Mouse (Mus musculus): ENCODE results near the gene Mlip.

The Mlip gene

DNA sequence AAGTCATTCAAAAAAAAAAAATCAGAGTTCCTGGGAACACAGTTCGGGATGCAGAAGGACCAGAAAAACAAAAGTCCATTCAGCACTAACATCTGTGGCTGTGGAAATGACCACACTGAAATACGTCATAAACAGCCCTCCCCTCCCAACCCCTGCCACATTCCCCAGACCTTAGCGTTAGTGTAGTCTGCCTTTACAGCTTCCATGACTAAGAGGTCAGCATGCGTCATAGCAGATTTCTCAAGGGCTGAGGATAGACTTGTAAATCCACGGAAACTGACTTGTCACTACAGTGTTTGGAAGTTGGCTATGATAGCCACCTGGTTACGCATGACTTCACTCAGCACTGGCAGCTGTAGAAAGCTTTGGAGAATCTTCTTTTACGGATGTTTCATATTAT lies 8.5 kb downstream of the Mlip start:
- DNase-seq = no peak

DNA sequence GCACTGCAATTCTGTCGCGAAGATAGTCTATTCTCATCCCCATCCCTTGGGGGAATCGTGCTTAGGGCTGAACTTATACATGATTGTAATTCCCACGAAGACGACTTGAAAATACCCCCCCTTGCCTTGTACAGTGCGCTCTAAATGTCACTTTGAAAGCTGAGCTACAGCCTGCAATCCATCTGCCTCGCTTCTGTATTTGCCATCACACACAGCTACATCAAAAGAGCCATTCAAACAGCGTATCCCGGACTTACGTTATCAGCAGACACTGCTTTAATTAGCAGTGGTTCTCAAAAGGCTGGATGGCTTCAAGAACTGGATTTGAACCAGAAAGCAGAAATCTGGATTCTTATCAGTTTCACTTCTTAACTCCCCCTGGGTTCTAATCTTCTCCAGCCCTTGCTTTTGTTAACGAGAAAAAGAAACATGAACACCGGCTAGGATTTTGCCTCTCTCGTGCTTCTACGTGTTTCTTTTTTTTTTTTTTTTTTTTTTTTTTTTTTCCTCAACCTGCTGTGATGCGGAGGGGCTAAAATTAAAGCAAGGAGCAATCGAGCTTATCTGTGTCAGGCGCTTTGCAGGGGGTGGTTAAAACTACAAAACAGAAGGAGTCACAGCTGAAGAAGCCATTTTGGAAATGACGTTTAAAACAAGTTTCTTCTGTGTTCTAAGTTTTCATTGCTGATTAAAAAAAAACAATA lies 12.5 kb downstream of the Mlip start:
- no peak for DNase-seq

DNA sequence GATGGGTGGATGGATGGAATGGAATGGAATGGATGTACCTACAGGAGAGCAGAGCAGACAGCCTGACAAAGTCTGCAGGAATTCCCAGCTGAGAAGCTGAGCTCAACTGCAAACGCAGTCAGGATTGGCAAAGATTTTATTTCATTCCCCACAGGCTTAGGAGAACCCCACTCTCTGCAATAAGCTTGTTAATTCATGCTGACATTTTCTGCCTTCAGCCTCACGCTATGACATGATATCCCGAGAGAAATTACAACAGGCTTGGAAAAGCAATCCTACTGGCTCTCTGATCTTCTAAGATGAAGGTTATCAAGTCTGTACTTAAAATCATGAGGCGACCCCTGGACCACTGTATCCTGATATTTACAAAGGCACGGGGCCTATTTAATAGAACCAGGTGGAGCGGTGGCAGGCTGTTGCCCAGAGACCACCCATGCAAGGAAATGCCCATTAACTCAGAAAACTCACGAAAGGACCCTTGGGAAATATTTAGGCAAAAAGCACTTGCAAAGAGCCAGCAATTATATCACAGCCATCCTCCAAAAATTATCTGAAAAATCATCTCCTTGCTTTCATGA lies 13.1 kb downstream of the Mlip start:
- no peak for DNase-seq

DNA sequence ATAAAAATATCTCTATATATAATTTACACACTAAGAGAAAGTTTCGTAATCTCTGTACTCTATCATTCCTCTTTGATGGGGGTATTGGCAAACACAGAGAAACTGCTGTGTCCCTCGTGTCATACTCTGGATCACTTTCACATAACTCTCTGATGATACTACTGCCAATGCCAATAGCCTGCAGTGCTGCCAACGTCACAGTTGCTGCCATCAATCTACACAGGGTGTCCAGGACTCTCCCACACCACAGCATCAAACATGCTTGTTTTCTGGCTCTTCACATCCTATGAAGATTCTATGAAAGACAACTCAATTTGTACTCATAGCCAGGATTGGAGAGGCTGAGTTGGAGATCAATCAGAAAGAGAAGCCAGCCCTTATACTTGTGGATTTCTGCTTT lies 17.4 kb downstream of the Mlip start:
- DNase-seq = no peak

DNA sequence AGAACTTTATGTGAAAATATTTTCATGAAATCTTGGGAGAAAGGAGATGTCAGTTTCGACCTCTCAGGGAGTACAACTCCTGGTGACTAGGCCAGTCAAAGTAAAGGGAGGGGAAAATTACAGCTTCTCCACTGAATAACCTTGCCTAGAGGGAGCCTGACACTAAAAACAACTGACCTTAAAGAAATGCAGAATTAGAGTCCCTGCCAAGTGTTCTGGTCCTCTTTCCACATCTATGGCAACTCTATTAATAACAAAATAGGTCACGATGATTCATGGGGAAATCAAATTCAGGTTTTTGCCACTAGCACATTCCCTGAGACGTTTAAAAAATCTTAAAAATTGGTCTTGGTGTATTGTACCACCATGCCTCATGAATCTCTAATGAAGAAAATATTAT lies 34.4 kb downstream of the Mlip start:
- DNase-seq = no peak

DNA sequence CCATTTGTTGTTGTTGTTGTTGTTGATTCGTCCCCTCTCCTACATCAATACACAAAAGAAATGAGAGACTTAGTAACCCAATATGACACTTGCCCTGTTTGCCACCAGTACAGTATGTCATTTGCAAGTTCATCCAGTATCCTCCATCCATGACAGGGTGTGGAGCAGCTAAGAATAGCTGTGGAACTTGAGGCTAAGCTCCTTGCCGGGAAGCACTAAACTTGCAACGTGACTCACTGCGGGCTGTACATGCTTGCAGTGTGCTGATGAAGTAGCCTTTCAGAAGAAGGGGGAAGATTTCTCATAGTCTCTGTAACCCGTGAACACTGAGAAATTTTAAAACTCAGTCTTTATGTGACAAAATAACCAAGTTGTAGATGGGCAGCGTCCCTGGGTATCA lies 42.2 kb downstream of the Mlip start:
- DNase-seq = no peak

DNA sequence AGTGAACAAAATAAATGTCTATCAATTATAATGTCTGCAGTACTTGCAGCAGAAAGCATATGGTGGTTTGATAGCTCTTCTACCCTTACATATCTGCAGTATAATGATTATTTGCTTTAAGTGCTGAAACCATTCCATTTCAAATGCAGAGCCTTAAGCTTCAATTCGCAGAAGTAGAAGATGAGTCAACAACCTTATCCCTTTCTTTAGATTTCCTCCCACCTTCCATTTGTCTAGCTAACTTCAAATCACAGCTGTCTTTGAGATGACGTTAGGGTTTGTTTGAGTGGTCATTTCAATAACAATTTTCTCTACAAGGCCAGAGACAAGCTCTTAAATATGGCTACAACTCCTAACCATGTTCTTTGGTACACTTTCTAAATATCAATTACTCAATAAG lies 47.4 kb downstream of the Mlip start:
- no peak for DNase-seq

DNA sequence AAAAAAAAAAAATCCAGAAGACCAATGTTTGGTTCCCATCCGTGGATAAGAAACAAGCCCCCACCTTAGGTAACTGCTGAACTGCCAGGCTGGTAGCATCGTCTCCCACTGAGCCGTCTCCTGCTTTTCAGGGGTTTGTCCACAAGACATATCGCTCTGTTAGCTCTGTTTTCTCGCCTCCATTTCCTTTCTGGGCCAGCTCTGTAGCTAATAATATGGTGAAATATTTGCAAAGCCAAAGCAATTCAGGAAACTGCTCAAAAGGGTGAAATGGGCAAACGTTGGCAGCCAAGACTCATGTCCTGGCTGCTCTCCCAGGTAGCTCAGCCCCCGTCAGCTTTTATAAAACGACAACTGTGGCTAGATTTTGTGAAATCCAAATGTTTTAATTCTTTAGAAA lies 50.4 kb downstream of the Mlip start:
- no peak for DNase-seq

DNA sequence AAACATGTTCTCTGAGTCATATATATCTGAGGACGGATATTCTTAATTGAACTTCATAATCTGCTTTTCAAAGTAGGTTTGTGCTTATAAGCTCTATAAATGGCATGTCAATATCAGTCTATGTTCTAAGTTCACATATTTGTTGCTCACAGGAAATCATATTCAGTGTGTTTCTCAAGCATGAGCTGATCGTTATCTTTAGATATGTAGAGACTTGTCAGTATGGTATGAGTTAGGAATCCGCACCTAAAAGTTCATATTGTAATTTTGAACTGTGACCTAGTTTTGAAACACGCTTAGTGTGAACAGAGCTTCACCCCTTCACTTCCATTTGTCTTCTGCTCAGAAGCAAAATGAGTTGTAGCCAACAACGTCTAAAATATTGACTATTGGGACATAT lies 64.8 kb downstream of the Mlip start:
- DNase-seq = no peak

DNA sequence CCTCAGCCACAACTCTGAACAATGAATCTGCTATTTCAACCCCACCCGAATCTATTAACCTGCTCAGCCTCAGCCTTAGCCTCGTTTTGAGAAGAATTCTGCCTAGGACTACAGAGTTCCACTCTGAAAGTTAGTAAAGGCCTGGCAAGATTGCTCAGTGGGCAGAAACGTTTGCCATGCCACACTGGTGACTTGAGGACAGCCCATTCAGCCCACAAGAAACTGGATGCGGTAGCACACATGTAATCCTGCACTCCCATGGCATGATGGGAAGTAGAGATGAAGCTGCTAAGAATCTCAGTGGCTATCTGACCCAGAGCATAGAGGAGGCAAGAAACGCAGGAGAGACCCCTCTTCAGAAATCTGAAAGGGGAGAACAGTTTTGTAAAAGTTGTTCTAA lies 73.4 kb downstream of the Mlip start:
- no peak for DNase-seq

DNA sequence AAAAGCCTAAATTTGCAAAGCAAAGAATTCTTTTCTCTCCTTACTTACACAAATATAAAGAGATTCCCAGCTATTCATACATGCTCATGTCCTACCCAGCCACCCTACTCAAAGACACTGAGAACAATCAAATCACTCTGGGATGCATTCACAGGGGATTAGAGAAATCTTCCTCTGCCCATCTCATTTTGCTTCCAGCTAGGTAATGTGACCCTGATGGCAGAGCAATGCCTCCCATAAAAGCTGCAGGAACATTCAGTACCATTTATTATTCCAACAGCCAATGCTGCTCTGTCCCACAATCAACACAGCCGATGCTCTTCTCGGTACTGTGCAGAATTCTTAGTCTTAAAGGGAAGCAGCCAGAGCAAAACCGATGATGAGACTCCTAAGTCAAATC lies 74.7 kb downstream of the Mlip start:
- no peak for DNase-seq

DNA sequence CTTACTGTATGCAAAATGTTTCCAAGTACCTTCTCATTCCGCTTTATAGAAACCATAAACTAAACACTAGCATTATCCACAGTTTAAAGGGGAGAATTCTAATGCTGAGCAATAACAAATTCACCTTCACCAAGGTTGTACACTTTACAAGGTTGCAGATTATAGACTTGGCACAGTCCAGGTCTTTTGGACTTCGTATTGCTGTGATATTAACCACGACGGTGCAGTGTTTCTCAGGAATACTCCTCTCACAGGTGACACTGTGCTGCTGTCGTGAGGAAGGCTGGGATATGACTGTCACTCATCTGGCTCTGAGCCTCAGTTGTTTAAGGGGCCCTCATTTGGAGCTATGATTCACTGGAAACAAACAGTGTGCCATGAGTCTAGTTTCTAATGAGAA lies 75.5 kb downstream of the Mlip start:
- DNase-seq = no peak

DNA sequence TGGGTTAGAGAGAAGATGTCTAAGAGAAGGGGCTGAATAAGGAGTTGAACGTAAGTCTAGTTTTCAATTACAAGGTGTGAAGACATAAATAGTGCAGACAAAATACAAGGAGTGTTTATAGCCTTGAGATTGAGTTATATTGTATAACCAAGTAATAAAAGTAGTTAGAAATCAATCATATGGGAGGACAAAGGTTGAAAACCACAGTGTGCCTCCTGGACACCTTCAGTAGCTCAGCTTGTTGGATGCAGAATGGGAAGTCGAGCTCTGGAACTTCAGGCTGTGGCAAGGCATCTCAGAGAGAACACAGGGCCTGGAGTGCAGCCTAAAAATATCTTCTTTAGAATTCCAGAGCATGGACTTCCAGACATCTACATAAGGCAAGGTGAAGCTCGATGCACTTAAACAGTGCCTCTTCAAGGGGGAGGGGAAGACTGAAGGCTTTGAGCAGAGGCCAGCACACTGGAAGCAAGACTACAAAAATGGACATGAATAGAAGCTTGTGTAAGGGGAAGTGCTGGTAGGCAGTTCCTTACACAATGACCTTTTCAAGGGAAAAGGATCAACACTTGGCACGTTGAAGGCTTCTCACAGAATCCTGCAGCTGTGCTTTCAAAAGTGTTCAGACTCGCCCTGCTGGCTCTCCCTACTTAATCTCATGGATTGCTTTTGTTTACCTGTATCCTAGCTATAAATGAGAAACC lies 76.2 kb downstream of the Mlip start:
- DNase-seq = no peak

DNA sequence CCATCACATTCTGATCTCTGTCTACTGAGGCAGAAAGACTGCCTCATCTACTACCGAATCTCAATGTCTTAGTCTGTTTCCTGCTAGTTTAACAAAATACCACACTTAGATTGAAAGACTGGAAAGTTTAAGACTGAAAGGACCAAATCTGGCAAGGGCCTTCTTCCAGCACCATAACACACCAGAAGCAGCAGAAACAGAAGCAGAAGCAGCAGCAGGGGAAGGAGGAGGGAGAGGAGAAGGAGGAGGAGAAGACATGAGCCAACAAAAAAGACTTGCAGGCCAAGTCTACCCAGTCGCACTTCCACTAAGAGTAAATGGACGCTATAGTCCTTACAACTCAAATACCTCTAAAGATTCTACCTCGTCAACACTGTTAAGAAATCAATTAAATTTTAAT lies 80.0 kb downstream of the Mlip start:
- DNase-seq = no peak

DNA sequence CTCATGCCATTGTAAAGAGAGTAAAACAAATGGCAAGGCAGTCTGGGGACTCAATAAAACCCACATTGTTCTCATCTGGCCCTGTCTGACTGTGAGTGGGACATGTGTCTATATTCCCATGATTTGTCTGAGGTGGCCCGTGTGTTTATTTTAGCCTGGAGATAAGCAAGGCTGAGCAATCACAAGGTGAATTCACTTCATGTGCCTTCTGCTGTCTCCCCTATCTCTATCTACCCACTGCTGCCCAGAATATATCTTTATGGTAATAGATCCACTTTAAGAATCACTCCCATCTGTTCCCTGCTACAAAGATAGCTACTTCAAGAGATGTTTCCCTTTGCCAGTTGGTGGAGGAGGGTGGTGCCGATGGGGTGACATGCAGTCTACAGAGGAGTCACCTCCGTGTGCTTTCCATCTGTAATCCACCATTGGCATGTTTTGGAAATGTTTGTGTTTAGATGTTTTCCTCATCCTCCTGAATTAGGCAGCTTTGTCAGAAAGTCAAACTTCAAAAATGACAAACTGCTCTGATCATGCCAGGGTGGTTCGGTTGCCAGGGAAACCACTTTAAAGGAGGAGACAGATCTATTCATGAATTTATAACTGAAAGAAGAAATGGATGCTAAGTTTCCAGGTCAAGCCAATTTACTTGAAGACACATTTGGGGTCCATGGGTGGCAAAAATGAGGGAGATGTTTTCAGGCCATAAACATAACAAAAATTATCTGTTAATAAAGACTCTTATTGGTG lies 87.3 kb downstream of the Mlip start:
- DNase-seq = no peak

DNA sequence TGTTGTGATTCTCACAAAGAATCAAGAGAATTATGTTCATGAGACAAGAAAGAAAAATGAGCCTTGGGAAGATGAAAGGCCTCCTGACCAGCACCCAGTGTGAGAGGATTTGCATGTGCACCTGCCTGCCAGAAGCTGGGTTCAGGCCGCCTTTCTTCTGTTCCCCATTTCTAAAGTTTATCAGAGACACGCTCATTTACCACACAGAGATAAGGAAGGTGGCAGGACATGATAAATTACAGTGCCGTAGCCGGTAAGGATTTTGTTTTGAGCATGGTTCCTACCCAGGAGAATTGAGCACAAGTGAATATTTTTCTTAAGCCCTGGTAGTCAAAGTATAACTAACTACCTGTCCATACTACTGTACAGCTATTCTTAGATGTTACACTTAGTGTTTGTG lies 93.7 kb downstream of the Mlip start:
- DNase-seq = no peak

DNA sequence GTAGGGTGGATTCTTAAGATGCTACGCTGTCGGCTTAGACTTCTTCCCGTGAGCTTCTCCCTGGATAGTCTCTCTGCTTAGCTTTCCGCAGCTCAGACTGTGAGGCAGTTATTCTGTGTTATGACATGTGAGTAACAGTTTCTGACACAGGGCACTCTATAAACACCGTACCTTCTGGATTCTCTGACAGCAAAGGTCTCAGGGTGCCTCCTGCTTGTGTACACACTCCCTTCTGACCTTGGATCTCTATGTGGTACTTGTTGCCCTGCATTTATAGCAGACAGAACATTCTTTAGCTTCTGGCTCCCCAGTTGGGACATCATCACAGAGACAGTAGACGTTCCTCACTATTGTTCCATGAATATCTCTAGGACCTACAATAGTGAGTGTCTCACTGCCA lies 94.5 kb downstream of the Mlip start:
- no peak for DNase-seq

DNA sequence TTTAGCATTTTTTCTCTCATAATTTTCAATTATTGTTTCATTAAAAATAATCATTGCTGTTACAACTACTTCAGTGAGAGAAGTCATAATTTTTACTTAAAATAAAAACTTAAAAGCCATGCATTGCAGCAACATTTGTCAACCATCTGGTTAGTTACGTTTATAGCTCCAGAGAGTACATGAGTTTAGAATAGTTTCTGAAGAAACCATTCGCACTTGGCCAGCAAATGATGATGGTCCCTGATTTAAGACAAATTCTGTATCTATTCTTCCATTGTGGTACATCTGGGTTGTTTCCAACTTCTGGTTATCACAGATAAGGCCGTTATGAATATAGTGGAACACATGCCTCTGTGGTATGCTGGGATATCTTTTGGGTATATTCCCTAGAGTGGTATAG lies 98.3 kb downstream of the Mlip start:
- DNase-seq = no peak

DNA sequence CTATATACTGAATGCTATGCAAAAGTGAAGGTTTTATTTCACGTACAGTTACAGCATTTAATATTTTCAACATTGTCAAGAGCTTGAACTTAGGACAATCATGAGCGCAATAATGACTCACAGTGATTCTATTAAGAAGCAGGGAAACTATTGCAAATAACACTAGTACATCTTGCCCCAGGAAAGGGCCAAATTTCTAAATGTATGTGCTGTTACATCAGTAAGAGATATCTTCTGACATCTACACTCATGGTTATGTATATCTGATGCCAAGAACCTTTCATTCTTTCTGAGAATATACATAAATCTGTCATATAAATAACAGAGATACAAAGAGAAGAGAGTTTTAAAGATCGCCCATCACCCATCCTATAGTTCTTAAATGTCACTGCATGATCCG lies 100.0 kb downstream of the Mlip start:
- DNase-seq = no peak

DNA sequence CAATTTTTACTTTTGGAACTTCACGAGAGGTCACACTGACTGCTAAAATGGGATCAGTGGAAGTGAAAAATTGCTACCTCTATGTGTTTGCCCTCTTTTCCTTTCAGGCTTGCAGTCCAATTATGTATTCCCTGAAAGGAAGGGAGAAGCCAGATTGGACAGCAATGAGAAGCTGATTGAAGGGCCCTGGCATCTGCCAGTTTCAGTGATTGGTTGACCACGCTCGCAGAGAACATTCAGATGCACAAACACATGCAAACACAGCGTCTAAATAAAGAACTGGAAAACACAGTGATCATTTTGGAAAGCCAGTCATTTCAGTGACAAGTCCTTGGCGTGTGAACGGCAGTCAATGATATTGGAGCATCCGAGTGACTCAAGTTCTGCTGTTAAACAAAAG lies 100.6 kb downstream of the Mlip start:
- DNase-seq = no peak

DNA sequence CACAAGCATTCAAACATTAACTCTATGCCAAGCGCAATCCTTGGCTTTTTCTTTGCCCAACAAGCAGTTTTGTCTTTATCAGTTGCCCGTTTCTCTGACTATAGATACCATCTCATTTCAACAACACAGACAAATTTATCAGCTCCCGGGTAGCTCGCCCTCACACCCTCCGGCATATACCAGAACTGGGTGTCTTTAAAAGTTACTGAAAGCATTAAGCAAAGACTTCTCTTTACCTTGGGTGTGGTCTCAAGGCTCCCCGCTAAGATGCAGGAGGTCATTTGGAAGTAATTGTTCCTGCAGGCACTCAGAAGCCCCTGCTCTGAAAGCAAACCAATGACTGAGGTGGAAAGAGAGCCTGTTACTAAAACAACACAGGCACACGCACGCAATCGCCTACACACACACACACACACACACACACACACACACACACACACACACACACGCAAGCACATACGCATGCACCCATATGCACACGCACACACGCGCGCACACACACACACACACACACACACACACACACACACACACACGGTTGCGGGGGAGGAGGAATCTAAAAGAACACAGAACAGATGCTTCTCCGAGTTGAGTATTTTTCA lies 101.2 kb downstream of the Mlip start:
- no peak for DNase-seq

DNA sequence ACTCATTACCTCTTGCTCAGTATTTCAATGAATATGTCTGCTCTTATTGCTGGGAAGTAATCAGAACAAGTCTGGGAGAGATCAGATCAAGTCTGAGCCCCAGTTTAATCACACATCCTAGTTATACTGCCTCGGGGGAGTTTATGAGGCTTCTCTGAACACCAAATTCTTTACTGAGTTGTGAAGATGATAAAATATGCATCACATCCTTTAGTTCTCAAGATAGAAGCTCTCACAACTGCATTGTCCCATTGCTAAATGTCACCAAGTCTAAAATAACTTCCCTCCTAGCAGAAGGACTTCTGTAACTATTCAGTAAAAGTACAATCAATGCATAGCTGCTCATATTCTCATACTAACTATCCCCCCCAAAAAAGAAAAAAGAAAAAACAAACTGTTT lies 154.5 kb downstream of the Mlip start:
- no peak for DNase-seq

DNA sequence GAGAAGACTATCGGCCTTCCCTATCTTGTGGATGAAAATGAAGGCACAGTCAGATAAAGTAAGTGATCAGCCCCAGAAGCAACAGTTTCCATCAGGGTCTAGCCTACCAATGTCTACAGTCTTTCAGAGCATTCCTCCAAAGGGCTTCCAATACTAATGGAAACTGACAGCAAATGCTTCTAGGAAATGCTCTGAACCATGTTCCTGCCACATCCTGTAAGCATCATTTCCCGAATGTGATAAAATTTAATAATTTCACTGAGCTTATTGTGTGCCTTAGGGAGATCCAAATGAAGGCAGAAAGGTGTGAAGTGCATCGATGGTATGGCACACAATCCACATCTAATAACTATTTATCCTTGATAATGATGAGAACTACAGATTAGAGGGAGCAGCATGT lies 173.3 kb downstream of the Mlip start:
- DNase-seq = no peak

DNA sequence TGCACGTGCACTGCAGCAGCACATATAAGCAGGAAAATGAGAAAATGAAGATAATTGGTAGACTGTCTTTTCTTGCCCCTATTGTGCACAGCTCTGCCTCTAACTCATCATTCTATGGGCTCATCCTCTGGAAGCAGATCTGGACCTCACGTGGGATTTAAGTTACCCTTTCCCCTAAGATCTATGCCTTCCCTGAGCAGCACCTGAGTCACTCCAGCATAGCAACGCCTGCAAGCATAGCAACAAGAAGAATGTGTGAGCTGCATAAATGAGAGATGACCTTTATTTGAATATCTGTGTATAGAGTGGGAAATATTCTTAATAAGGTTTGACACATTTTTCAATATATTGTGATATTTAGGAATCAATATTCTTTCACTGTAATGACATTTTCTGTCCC lies 176.9 kb downstream of the Mlip start:
- no peak for DNase-seq
